Mouse (Mus musculus) WW6 (cell line): Measurements from ENCODE around the gene Spata31d1a.

ENCODE experiments used
- DNase-seq: peaks from one replicate; pipeline ENCODE4 v3.0.0-alpha.2; 2013; ENCODE audit warnings: low read depth, low spot score

Spata31d1a gene

DNA sequence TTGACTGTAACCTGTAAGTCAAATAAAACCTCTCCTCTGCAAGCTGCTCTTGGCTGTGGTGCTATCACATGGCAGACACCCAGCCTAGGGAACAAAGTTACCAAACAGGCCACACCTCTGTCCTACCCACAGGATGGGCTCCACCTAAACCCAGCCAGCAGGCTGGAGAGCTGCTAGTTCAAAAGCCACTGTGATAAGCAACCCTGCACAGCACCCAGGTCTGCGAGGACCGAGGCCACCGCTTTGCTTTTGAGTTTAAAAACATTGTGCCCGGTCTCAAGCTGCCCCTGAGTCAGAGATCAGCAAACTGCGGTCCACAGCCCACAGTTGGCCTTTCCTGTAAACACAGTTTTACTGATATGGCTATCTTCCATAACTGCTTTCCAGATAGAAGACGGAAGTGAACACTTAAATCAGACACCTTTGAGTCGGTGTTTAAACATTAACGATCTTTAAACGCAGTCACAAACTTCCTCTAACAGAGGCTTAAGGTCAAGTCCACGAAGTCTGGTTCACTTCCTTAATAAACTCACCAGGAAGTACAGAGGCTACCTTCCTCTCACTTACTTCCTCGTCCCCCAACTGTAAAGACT, 41.5 kb downstream of the Spata31d1a start:
- no peak for DNase-seq

DNA sequence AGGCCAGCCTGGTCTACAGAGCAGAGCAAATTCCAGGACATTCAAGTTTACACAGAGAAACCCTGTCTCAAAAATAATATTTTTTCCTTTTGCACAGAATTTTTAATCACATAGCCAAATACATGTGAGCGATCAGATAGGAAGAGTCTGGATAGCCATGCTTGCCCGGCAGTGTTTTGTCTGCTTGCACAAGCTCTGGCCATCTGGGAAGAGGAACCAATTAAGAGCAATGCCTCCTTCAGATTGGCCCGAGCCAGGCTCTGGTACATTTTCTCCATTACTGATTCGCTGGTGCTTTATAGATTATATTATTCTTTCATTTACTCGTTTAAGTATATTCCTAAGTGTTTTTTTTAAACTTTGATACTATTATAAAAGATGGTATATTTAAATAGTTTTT, 42.4 kb downstream of the Spata31d1a start:
- DNase-seq = no peak

- no peak for DNase-seq
Observed at GRCm38 (mm10) chr13:59663939-59664712, 46.0 kb downstream of the Spata31d1a start.

- no peak for DNase-seq
Observed at GRCm38 (mm10) chr13:59661966-59662365, 48.2 kb downstream of the Spata31d1a start.

- no peak for DNase-seq
Observed at GRCm38 (mm10) chr13:59661387-59661786, 48.7 kb downstream of the Spata31d1a start.

GRCm38 (mm10) chr13:59660371-59660770, 49.8 kb downstream of the Spata31d1a start:
- DNase-seq = no peak

DNA sequence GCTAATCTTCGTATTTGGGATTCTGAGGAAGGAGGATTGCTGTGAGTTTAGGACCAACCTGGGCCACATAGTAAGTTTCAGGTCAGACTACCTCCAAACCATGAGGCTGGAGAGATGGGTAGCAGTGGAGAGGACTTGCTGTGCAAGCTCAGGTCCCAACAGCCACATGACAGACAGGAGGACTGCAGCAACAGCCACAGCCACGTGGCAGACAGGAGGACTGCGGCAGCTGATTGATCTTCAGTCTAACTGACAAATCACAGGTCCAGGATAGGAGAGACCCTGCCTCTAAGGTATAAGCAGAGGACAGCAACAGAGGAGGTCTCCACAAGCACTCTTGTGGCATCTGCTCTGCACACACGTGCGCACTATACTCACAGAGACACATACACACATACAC, 52.3 kb downstream of the Spata31d1a start:
- DNase-seq = no peak

GRCm38 (mm10) chr13:59656975-59657388, 53.1 kb downstream of the Spata31d1a start:
- DNase-seq = no peak

- DNase-seq = no peak
Observed at GRCm38 (mm10) chr13:59656316-59656832, 53.8 kb downstream of the Spata31d1a start.

DNA sequence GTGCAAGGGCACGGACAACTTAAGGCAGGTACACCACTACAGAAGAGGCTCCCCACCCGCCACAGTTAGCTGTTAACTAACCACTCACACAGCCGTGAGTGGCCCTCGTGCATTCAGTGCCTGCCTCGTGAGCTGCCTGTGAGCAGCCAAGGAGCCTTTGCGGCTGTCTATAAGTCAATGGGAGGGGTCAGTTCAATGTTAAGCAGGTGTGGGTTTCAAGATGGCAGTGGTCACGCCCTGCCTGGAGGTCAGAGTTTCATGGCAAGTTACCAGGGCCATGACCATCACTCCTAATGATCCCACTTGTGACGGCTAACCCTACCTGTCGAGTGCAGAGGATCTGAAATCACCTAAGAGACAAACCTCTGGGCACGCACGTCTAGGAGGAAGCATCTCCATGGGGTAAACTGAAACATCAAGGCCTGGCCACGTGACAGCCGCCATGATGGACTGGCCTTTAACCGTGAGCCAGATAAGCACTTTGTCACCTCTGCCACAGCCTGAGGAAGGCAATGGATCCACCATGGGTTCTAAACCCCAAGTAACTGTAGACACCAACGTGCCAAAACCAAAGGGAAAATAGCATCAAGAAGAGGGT, 54.3 kb downstream of the Spata31d1a start:
- no peak for DNase-seq

DNA sequence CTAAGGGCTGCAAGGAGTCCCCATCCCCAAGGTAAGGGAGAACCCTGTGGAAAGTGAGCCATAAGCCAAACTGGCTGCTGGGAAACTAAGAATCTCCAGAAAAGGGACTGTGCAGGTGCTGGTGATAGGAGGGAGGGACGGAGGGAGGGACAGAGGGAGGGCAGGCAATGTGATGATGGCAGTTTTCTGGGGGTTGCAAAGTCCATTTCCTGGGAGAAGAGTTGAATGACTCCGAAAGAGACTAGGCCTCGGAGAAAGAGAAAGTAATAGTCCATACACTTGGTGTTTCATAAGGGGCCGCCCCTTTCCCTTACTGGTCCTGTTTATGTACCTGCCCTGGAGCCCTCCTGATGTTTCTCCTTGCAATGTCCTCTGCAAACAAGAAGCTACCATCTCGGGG, 55.7 kb downstream of the Spata31d1a start:
- DNase-seq = no peak

GRCm38 (mm10) chr13:59653136-59653535, 57.0 kb downstream of the Spata31d1a start:
- no peak for DNase-seq

DNA sequence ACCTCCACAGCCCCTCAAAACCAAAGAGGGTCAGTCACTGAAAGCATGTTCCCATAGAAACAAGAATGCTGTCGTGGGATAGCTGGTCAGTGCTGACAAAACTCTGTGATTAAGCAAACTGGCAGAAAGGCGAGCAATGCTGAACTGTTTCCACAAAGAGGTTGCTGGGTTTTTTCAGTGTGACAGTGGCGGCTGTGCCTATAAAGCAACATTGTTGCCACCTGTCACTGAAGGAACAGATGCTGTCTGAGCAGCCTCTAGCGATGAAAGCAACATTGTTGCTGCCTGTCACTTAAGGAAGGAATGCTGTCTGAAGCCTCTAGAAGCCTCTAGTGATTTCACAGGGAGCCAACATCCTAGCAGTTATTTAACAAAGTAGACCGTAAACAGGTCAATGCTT, 57.5 kb downstream of the Spata31d1a start:
- DNase-seq = no peak
